Mouse (Mus musculus) limb, embryonic 14.5 days (tissue): ENCODE measurements around the gene Lypd3. TPM values are rescaled to one million over a fixed set of nuclear protein-coding genes. Genes with fewer than 3 reads are reported as not detected.
A peak's percentile ranks its signal among the peaks of the same experiment; 100 is the strongest.

Experiments used
- ATAC-seq: fragments of 200-750 bp; cut with Nextera tagmentation; 2 replicates; pipeline ENCODE4 v1.8.0; 2017; ENCODE audit warnings: low read depth, moderate number of reproducible peaks, moderate TSS enrichment; ENCODE audit not compliant: low FRiP score
- DNase-seq: peaks from one replicate; pipeline ENCODE4 v3.0.0-alpha.2; 2015; ENCODE audit warnings: low spot score
- H3K27ac ChIP-seq: fragments of 300-500 bp; sonication (generic); replicated peaks from 2 replicates; pipeline ENCODE4 v1.5.1; 2014; ENCODE audit warnings: low read depth, mild to moderate bottlenecking, low read length, moderate library complexity, mixed read lengths
- H3K27me3 ChIP-seq: fragments of 300-500 bp; sonication (generic); 2 replicates; pipeline ENCODE4 v1.6.1; 2014; ENCODE audit warnings: low read length, mixed read lengths; ENCODE audit not compliant: control insufficient read depth, insufficient read depth
- H3K36me3 ChIP-seq: fragments of 300-500 bp; sonication (generic); 2 replicates; pipeline ENCODE4 v1.6.1; 2014; ENCODE audit warnings: mild to moderate bottlenecking, low read length, moderate library complexity, mixed read lengths; ENCODE audit not compliant: control insufficient read depth, insufficient read depth
- H3K4me1 ChIP-seq: fragments of 300-500 bp; sonication (generic); 2 replicates; pipeline ENCODE4 v1.6.1; 2014; ENCODE audit warnings: antibody characterized with exemption, low read length, mixed read lengths; ENCODE audit not compliant: control insufficient read depth, insufficient read depth
- H3K4me2 ChIP-seq: fragments of 300-500 bp; sonication (generic); replicated peaks from 2 replicates; pipeline ENCODE4 v1.6.1; 2014; ENCODE audit warnings: low read depth, mild to moderate bottlenecking, low read length, moderate library complexity; ENCODE audit not compliant: severe bottlenecking
- H3K4me3 ChIP-seq: fragments of 300-500 bp; sonication (generic); replicated peaks from 2 replicates; pipeline ENCODE4 v1.5.1; 2014; ENCODE audit warnings: low read length
- H3K9ac ChIP-seq: fragments of 300-500 bp; sonication (generic); 2 replicates; pipeline ENCODE4 v1.6.1; 2014; ENCODE audit warnings: mild to moderate bottlenecking, low read depth, low read length, moderate library complexity; ENCODE audit not compliant: severe bottlenecking
- H3K9me3 ChIP-seq: fragments of 300-500 bp; sonication (generic); 2 replicates; pipeline ENCODE4 v1.6.1; 2016; ENCODE audit warnings: low read length; ENCODE audit not compliant: control insufficient read depth
- POLR2A ChIP-seq: fragments of 200-500 bp; IDR thresholded peaks from 2 replicates; pipeline ENCODE4 v1.8.0; 2012; ENCODE audit warnings: inconsistent platforms, mild to moderate bottlenecking, moderate library complexity, borderline replicate concordance; ENCODE audit not compliant: insufficient read depth, insufficient read length; ENCODE audit errors: extremely low read depth
- WGBS: fragments of 180-500 bp; shearing (Covaris S2); extraction: QIAGEN DNeasy Blood & Tissue Kit; methylation state at CpG from one replicate; pipeline ENCODE4 v1.1.7; 2014; 5-methylcytosine and 5-hydroxymethylcytosine counted together
- polyA plus RNA-seq, 2 experiments: library from polyadenylated mRNA; depleted of rRNA in 1 of 2; stranded (reverse) in 1 of 2; unstranded in 1 of 2; fragments of >200 nt; fragmentation: Nextera tagmentation in 1 of 2; extraction: Ambion mirVana in 1 of 2; gene quantifications; 2 replicates each; pipeline versions ENCODE4 v1.2.1 to v1.2.3; 2012 to 2014

The Lypd3 gene
- polyA plus RNA-seq, 2 experiments, result 30.4 to 50.7 TPM

GRCm38 (mm10) chr7:24622967-24623366 is 13.4 kb upstream of the Lypd3 start:
- Histone ChIP-seq H3K27me3 (no peaks in the 10 kb centered on the region), H3K4me3 (no peak overlapping the region), H3K9me3 (peaks cover 5% of the 10 kb centered on the region; the same call in 1 of the 2 replicates), H3K27ac (no peak overlapping the region), H3K36me3 (no peaks in the 10 kb centered on the region), H3K4me1 (no peaks in the 10 kb centered on the region), H3K4me2 (no peak overlapping the region), H3K9ac (no peak overlapping the region)
- no peak for DNase-seq
- ATAC-seq, result no peak
- no peak for TF ChIP-seq POLR2A
- WGBS, result 84% methylated on average over 6 of the region's 6 CpGs

GRCm38 (mm10) chr7:24628685-24629610 is 7.4 kb upstream of the Lypd3 start:
- no peaks in the 10 kb centered on the region for H3K36me3 ChIP-seq
- peak overlapping the region; percentile 57 for H3K4me2 ChIP-seq
- no peak for TF ChIP-seq POLR2A
- H3K4me3 ChIP-seq, result peak overlapping the region; percentile 32
- no peaks in the 10 kb centered on the region for H3K27me3 ChIP-seq
- no peaks in the 10 kb centered on the region for H3K9me3 ChIP-seq
- ATAC-seq, result peak; percentile 89
- peaks cover 6% of the 10 kb centered on the region; the same call in 1 of the 2 replicates for H3K4me1 ChIP-seq
- peak overlapping the region; percentile 55 for H3K9ac ChIP-seq
- no peak overlapping the region for H3K27ac ChIP-seq
- 9% methylated on average over 22 of the region's 33 CpGs for WGBS
- DNase-seq, result peak; percentile 84

- H3K4me2 ChIP-seq, result 0 out of 2 replicates have a peak overlapping the region, but pooled peaks have one; percentile 57
- 65% methylated on average over 4 of the region's 4 CpGs for WGBS
These were observed 6.7 kb upstream of the Lypd3 start for GRCm38 (mm10) chr7:24629672-24630071.

GRCm38 (mm10) chr7:24630116-24630880 is 6.1 kb upstream of the Lypd3 start:
- Histone ChIP-seq H3K4me2 (no peak overlapping the region), H3K27ac (no peak overlapping the region)
- DNase-seq, result no peak

More at GRCm38 (mm10) chr7:24629672-24630071, 6.7 kb upstream of the Lypd3 start:
- no peak for TF ChIP-seq POLR2A
- Histone ChIP-seq H3K9ac (no peak overlapping the region), H3K4me1 (peaks cover 6% of the 10 kb centered on the region; the same call in 1 of the 2 replicates), H3K27ac (no peak overlapping the region), H3K9me3 (no peaks in the 10 kb centered on the region), H3K27me3 (no peaks in the 10 kb centered on the region), H3K4me3 (no peak overlapping the region), H3K36me3 (no peaks in the 10 kb centered on the region)
- ATAC-seq (no peak), DNase-seq (no peak)

GRCm38 (mm10) chr7:24637046-24637445 is 696 bp downstream of the Lypd3 start:
- TF ChIP-seq POLR2A, result no peak
- Histone ChIP-seq H3K4me2 (peak overlapping the region; percentile 67), H3K4me3 (peak overlapping the region; percentile 41), H3K36me3 (no peaks in the 10 kb centered on the region), H3K9ac (no peak overlapping the region), H3K27me3 (peaks cover 41% of the 10 kb centered on the region), H3K9me3 (no peaks in the 10 kb centered on the region), H3K27ac (no peak overlapping the region), H3K4me1 (peaks cover 3% of the 10 kb centered on the region; the same call in 1 of the 2 replicates)
- 5% methylated on average over 11 of the region's 18 CpGs for WGBS
- no peak for ATAC-seq
- DNase-seq, result no peak

More at GRCm38 (mm10) chr7:24630116-24630880, 6.1 kb upstream of the Lypd3 start:
- 69% methylated on average over 10 of the region's 10 CpGs for WGBS
- no peaks in the 10 kb centered on the region for H3K9me3 ChIP-seq
- H3K27me3 ChIP-seq, result no peaks in the 10 kb centered on the region
- no peak overlapping the region for H3K9ac ChIP-seq
- H3K36me3 ChIP-seq, result no peaks in the 10 kb centered on the region
- H3K4me1 ChIP-seq, result peaks cover 6% of the 10 kb centered on the region; the same call in 1 of the 2 replicates
- H3K4me3 ChIP-seq, result no peak overlapping the region
- TF ChIP-seq POLR2A, result no peak
- no peak for ATAC-seq
